Mouse (Mus musculus): ENCODE data around the gene Ankrd34a. TPM values are rescaled to one million over a fixed set of nuclear protein-coding genes. Genes with fewer than 3 reads are reported as not detected.

Ankrd34a gene
- polyA plus RNA-seq, 1 experiment from 2014 or later = 2.7 TPM

DNA sequence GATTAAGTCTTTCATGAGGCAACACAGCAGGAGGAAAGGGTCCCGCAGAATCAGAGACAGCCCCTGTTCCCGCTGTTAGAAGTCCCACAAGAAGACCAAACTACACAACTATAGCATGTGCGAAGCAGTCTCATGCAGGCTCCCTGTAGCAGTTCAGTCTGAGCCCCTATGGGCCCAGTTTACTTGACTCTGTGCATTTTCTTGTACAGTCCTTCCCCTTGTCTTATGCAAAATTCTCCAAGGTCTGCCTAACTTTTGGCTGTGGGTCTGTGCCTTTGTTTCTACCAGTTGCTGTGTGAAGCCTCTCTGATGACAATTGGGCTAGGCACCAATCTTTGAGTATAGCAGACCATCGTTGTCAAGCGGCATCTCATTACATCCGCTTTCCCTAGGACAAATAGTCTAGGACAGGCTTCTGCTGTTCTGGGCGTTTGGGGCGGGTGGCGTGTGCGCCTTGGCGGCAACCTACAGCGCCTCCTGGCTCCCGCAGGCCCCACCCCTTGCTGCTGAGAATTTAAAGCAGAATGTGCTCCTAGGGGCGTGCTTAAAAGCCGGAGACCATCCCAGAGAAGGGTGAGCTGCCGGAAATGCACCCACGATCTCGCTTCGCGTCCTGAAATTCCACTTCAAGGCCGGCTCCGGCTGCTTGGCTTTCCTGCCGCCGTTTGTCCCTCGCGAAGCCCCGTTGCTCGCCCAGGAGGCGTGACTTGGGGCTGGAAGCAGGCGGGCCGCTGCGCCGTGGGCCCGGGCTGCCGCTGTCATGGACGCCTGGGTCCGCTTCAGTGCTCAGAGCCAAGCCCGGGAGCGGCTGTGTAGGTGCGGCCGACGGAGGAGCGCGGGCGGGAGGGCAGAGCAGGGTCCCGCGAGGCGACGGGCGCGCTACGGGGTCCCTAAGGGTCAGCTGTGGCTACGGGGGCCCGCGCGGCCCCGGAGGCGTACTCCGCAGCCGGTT, 38.8 kb downstream of the Ankrd34a start, which contains the start of the genes Pex11b and Gm42957:
Pex11b (plus strand) TSS at position 449 of the 952 bp plus-strand sequence.
Gm42957 (plus strand) TSS at position 547 of the 952 bp plus-strand sequence.
- H3K36me3 ChIP-seq (ENCODE audit: control insufficient read depth, insufficient read depth, low read length) = peaks cover 6% of the 10 kb centered on the region; the same call in 1 of the 2 replicates
- H3K4me2 ChIP-seq (ENCODE audit: low read depth, low read length) = peak within 1 kb of the TSS; percentile 53
- peak within 1 kb of the TSS; percentile 96 for H3K9ac ChIP-seq (ENCODE audit: low read length)
- peaks cover 20% of the 10 kb centered on the region for H3K4me1 ChIP-seq (ENCODE audit: control insufficient read depth, insufficient read depth, low read length)
- ATAC-seq (ENCODE audit: insufficient read depth, low FRiP score) = peak; percentile 92
- 2% methylated on average over 60 of the region's 60 CpGs for WGBS
- peak within 1 kb of the TSS; percentile 84 for H3K27ac ChIP-seq (ENCODE audit: low read length)
- no peaks in the 10 kb centered on the region for H3K9me3 ChIP-seq (replicated peaks; ENCODE audit: control insufficient read depth, low read length)
- peak within 1 kb of the TSS; percentile 87 for H3K4me3 ChIP-seq (replicated peaks; ENCODE audit: low read length)
- no peaks in the 10 kb centered on the region for H3K27me3 ChIP-seq (ENCODE audit: control insufficient read depth, insufficient read depth, low read length)

DNA sequence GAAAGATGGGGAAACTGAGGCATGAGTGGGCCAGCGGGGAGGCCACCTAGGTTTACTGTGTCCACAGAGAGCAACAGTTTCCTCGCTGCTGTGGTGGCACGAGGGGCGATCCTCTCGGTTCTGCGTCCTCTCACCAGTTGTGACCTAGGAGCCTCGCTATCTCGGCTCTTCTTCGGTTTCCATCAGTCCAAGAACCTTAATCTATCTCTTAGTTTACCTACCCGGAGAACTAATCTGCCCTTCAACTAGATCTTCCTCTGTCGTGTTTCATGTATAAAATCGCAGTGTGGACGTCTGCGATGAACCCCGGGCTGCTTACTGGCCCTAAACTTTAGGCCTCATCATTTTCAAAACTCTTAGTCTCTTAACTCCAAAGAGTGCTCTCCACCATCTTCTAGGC, 39.5 kb downstream of the Ankrd34a start:
- Histone ChIP-seq H3K36me3 (ENCODE audit: control insufficient read depth, insufficient read depth, low read length) (peaks cover 6% of the 10 kb centered on the region; the same call in 1 of the 2 replicates), H3K27ac (ENCODE audit: low read length) (peak overlapping the region; percentile 84), H3K9ac (ENCODE audit: low read length) (peak overlapping the region; percentile 96), H3K4me3 (replicated peaks; ENCODE audit: low read length) (peak overlapping the region; percentile 87), H3K4me2 (ENCODE audit: low read depth, low read length) (peak overlapping the region; percentile 53), H3K4me1 (ENCODE audit: control insufficient read depth, insufficient read depth, low read length) (peaks cover 16% of the 10 kb centered on the region; the same call in 1 of the 2 replicates), H3K9me3 (replicated peaks; ENCODE audit: control insufficient read depth, low read length) (no peaks in the 10 kb centered on the region), H3K27me3 (ENCODE audit: control insufficient read depth, insufficient read depth, low read length) (no peaks in the 10 kb centered on the region)
- ATAC-seq (ENCODE audit: insufficient read depth, low FRiP score) = no peak
- WGBS = 9% methylated on average over 15 of the region's 15 CpGs

DNA sequence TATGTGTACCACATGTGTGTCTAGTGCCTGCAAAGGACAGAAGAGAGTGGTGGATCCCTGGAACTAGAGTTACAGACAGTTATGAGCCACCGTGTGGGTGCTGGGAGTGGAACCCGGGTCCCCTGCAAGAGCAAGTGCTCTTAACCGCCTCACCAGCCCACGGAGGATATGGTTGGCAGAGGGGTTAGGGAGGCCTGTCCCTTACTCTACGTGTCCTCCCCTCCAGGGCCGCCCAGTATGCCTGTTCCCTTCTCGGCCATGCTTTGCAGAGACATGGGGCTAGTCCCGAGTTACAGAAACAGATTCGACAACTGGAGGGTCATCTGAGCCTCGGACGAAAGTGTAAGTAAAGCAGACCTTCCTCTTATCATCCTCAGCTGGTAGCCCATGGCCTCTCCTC, 40.0 kb downstream of the Ankrd34a start:
- peaks cover 16% of the 10 kb centered on the region; the same call in 1 of the 2 replicates for H3K4me1 ChIP-seq (ENCODE audit: control insufficient read depth, insufficient read depth, low read length)
- no peaks in the 10 kb centered on the region for H3K9me3 ChIP-seq (replicated peaks; ENCODE audit: control insufficient read depth, low read length)
- H3K9ac ChIP-seq (ENCODE audit: low read length) = peak overlapping the region; percentile 96
- H3K27me3 ChIP-seq (ENCODE audit: control insufficient read depth, insufficient read depth, low read length) = no peaks in the 10 kb centered on the region
- no peak for ATAC-seq (ENCODE audit: insufficient read depth, low FRiP score)
- H3K27ac ChIP-seq (ENCODE audit: low read length) = no peak overlapping the region
- H3K4me3 ChIP-seq (replicated peaks; ENCODE audit: low read length) = peak overlapping the region; percentile 87
- WGBS = 65% methylated on average over 11 of the region's 11 CpGs
- H3K36me3 ChIP-seq (ENCODE audit: control insufficient read depth, insufficient read depth, low read length) = peaks cover 6% of the 10 kb centered on the region; the same call in 1 of the 2 replicates
- H3K4me2 ChIP-seq (ENCODE audit: low read depth, low read length) = peak overlapping the region; percentile 53

DNA sequence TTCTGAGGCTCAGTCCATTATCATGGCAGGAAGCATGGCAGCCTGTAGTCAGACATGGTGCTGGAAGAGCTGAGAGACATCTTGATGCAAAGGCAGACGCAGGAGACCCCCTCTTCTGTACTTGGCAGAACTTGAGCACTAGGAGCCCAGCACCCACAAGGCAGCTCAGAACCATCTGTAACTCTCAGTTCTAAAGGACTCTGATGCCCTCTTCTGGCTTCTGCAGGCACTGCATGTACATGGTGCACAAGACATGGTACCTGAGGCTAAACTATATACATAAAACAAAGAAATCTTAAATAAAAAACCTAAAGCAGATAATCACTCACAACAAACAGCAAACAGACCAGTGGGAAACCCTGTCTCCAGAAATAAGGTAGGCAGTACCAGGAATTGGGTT, 42.8 kb downstream of the Ankrd34a start:
- no peak for ATAC-seq (ENCODE audit: insufficient read depth, low FRiP score)
- Histone ChIP-seq H3K4me3 (replicated peaks; ENCODE audit: low read length) (no peak overlapping the region), H3K27ac (ENCODE audit: low read length) (no peak overlapping the region), H3K9me3 (replicated peaks; ENCODE audit: control insufficient read depth, low read length) (no peaks in the 10 kb centered on the region), H3K4me2 (ENCODE audit: low read depth, low read length) (no peak overlapping the region), H3K9ac (ENCODE audit: low read length) (no peak overlapping the region), H3K27me3 (ENCODE audit: control insufficient read depth, insufficient read depth, low read length) (no peaks in the 10 kb centered on the region), H3K36me3 (ENCODE audit: control insufficient read depth, insufficient read depth, low read length) (peaks cover 3% of the 10 kb centered on the region; the same call in 1 of the 2 replicates), H3K4me1 (ENCODE audit: control insufficient read depth, insufficient read depth, low read length) (peaks cover 16% of the 10 kb centered on the region; the same call in 1 of the 2 replicates)
- 87% methylated on average over 1 of the region's 1 CpGs for WGBS

DNA sequence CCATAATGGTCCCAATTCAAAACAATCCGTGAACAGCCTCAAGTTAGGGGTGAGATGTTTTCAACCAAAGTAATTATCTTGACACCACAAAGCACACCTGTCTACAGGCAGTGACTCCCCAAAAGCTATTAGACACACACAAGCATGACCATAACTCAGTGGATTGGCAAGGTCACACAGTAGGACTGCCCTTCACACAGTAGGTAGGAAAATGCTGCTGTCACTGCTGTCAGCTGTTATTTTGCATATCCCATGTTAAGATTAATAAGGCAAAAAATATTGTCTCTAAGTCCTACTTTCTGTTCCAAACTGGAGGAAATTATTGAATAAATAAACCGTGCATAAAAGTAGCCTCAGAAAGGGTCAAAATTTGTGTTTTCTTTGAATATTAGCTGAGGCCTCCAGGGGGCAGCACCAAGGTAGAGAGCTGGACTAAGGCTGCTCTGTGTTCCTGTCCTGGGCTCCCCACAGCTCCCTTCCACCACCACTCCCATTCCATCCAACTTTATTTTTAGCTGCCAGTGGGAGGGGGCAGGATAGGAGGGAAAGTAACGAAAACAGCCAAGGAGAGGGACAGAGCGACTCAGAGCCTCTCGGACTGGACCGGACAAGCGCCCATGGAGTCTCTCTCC, 48.7 kb downstream of the Ankrd34a start, which contains the start of gene Itga10:
Itga10 (plus strand) TSS at position 567 of the 632 bp plus-strand sequence.
- no peaks in the 10 kb centered on the region for H3K9me3 ChIP-seq (replicated peaks; ENCODE audit: control insufficient read depth, low read length)
- no peak within 1 kb of the TSS for H3K9ac ChIP-seq (ENCODE audit: low read length)
- peaks cover 3% of the 10 kb centered on the region; the same call in 1 of the 2 replicates for H3K36me3 ChIP-seq (ENCODE audit: control insufficient read depth, insufficient read depth, low read length)
- no peaks in the 10 kb centered on the region for H3K27me3 ChIP-seq (ENCODE audit: control insufficient read depth, insufficient read depth, low read length)
- no peak within 1 kb of the TSS for H3K4me2 ChIP-seq (ENCODE audit: low read depth, low read length)
- WGBS = 58% methylated on average over 7 of the region's 7 CpGs
- no peaks in the 10 kb centered on the region for H3K4me1 ChIP-seq (ENCODE audit: control insufficient read depth, insufficient read depth, low read length)
- H3K27ac ChIP-seq (ENCODE audit: low read length) = no peak within 1 kb of the TSS
- H3K4me3 ChIP-seq (replicated peaks; ENCODE audit: low read length) = no peak within 1 kb of the TSS
- peak; percentile 74; the same call in 1 of the 2 replicates for ATAC-seq (ENCODE audit: insufficient read depth, low FRiP score)

DNA sequence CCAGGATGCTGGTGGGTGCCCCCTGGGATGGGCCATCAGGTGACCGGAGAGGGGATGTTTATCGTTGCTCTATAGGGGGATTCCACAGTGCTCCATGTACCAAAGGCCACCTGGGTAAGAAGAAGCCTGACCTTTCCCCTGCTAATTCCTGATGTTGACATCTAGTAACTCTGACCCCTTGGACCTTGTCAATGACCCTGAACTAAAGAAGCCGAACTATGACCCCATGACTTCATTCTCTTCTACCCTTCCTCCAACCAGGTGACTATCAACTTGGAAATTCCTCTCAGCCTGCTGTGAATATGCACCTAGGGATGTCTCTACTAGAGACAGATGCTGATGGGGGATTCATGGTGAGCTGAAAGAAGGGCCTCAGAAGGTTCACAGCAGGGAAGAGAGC, 50.9 kb downstream of the Ankrd34a start:
- Histone ChIP-seq H3K4me1 (ENCODE audit: control insufficient read depth, insufficient read depth, low read length) (no peaks in the 10 kb centered on the region), H3K9me3 (replicated peaks; ENCODE audit: control insufficient read depth, low read length) (no peaks in the 10 kb centered on the region), H3K9ac (ENCODE audit: low read length) (no peak overlapping the region), H3K4me2 (ENCODE audit: low read depth, low read length) (no peak overlapping the region), H3K4me3 (replicated peaks; ENCODE audit: low read length) (no peak overlapping the region), H3K27ac (ENCODE audit: low read length) (no peak overlapping the region), H3K27me3 (ENCODE audit: control insufficient read depth, insufficient read depth, low read length) (no peaks in the 10 kb centered on the region), H3K36me3 (ENCODE audit: control insufficient read depth, insufficient read depth, low read length) (peaks cover 3% of the 10 kb centered on the region; the same call in 1 of the 2 replicates)
- no peak for ATAC-seq (ENCODE audit: insufficient read depth, low FRiP score)
- 80% methylated on average over 3 of the region's 3 CpGs for WGBS

Other genes with a start within 250 kb of the Ankrd34a start
- gene BC107364, start 144.3 kb upstream of the Ankrd34a start, polyA plus RNA-seq (2015; fragmentation: Nextera tagmentation; extraction: Ambion mirVana) = 0.17 and 0.29 TPM in 2 replicates
- 0.50 and 3.8 TPM in 2 replicates for gene Hfe2, start 71.5 kb upstream of the Ankrd34a start, polyA plus RNA-seq (2015; fragmentation: Nextera tagmentation; extraction: Ambion mirVana)
- gene Txnip, start 38.7 kb upstream of the Ankrd34a start, polyA plus RNA-seq (2015; fragmentation: Nextera tagmentation; extraction: Ambion mirVana) = 164 and 179 TPM in 2 replicates
- 0.89 and 1.1 TPM in 2 replicates for gene Gm16253, start 19.7 kb upstream of the Ankrd34a start, polyA plus RNA-seq (2015; fragmentation: Nextera tagmentation; extraction: Ambion mirVana)
- gene Polr3gl, start 2.5 kb upstream of the Ankrd34a start, polyA plus RNA-seq (2015; fragmentation: Nextera tagmentation; extraction: Ambion mirVana) = 26.4 and 29.8 TPM in 2 replicates
- gene Lix1l, start 4.5 kb downstream of the Ankrd34a start, polyA plus RNA-seq (2015; fragmentation: Nextera tagmentation; extraction: Ambion mirVana) = 7.2 and 7.5 TPM in 2 replicates
- gene Rbm8a, start 33.3 kb downstream of the Ankrd34a start, polyA plus RNA-seq (2015; fragmentation: Nextera tagmentation; extraction: Ambion mirVana) = 102 and 104 TPM in 2 replicates
- gene Pex11b, start 38.7 kb downstream of the Ankrd34a start, polyA plus RNA-seq (2015; fragmentation: Nextera tagmentation; extraction: Ambion mirVana) = 43.7 and 44.6 TPM in 2 replicates
- 0.07 and 0.09 TPM in 2 replicates for gene Gm42957, start 38.8 kb downstream of the Ankrd34a start, polyA plus RNA-seq (2015; fragmentation: Nextera tagmentation; extraction: Ambion mirVana)
- gene Itga10, start 48.9 kb downstream of the Ankrd34a start, polyA plus RNA-seq (2015; fragmentation: Nextera tagmentation; extraction: Ambion mirVana) = 0.85 and 1.2 TPM in 2 replicates
- 8.0 and 10.5 TPM in 2 replicates for gene Ankrd35, start 73.5 kb downstream of the Ankrd34a start, polyA plus RNA-seq (2015; fragmentation: Nextera tagmentation; extraction: Ambion mirVana)
- gene Pias3, start 99.7 kb downstream of the Ankrd34a start, polyA plus RNA-seq (2015; fragmentation: Nextera tagmentation; extraction: Ambion mirVana) = 54.6 and 60.2 TPM in 2 replicates
- 7.0 and 9.2 TPM in 2 replicates for gene Nudt17, start 111.9 kb downstream of the Ankrd34a start, polyA plus RNA-seq (2015; fragmentation: Nextera tagmentation; extraction: Ambion mirVana)
- gene Polr3c, start 131.0 kb downstream of the Ankrd34a start, polyA plus RNA-seq (2015; fragmentation: Nextera tagmentation; extraction: Ambion mirVana) = 30.3 and 33.9 TPM in 2 replicates
- 34.0 and 38.4 TPM in 2 replicates for gene Rnf115, start 131.0 kb downstream of the Ankrd34a start, polyA plus RNA-seq (2015; fragmentation: Nextera tagmentation; extraction: Ambion mirVana)
- 4.6 and 5.2 TPM in 2 replicates for gene Pdzk1, start 232.6 kb downstream of the Ankrd34a start, polyA plus RNA-seq (2015; fragmentation: Nextera tagmentation; extraction: Ambion mirVana)
- gene Cd160, start 232.7 kb downstream of the Ankrd34a start, polyA plus RNA-seq (2015; fragmentation: Nextera tagmentation; extraction: Ambion mirVana) = 0.20 and 0.30 TPM in 2 replicates